Mouse (Mus musculus) activated CD4-positive, CD25-positive, alpha-beta regulatory T cell, adult 4 months (primary cell): ENCODE measurements around the gene Mkrn2. TPM values are rescaled to one million over a fixed set of nuclear protein-coding genes. Genes with fewer than 3 reads are reported as not detected.

Source experiments
- ATAC-seq: one replicate; pipeline ENCODE4 v1.8.0; 2017
- polyA plus RNA-seq, 2 experiments: library from polyadenylated mRNA; unstranded; fragments of 100-300 nt; shearing (Covaris generic); gene quantifications; one replicate each; pipeline ENCODE4 v1.2.1; 2017

Mkrn2 gene
- polyA plus RNA-seq, result 10 to 100 TPM; 23.3 to 29.6 TPM

- ATAC-seq, result peak; percentile 75
These were observed at the start of gene Mkrn2 for GRCm38 (mm10) chr6:115601715-115602523. TSS of gene Mkrn2 (plus strand) at chr6:115601902.

GRCm38 (mm10) chr6:115555485-115555884 lies 46.2 kb upstream of the Mkrn2 start:
- no peak for ATAC-seq

GRCm38 (mm10) chr6:115558176-115558575 lies 43.5 kb upstream of the Mkrn2 start:
- no peak for ATAC-seq

- ATAC-seq, result no peak
These were observed 41.8 kb upstream of the Mkrn2 start for GRCm38 (mm10) chr6:115559651-115560632.

GRCm38 (mm10) chr6:115565479-115566045 lies 36.1 kb upstream of the Mkrn2 start:
- ATAC-seq, result no peak

GRCm38 (mm10) chr6:115574171-115574570 lies 27.5 kb upstream of the Mkrn2 start:
- ATAC-seq, result peak; percentile 8

GRCm38 (mm10) chr6:115577407-115577806 lies 24.3 kb upstream of the Mkrn2 start:
- peak; percentile 77 for ATAC-seq

GRCm38 (mm10) chr6:115577941-115578340 lies 23.8 kb upstream of the Mkrn2 start:
- peak; percentile 54 for ATAC-seq

GRCm38 (mm10) chr6:115580810-115581209 lies 20.9 kb upstream of the Mkrn2 start:
- no peak for ATAC-seq

GRCm38 (mm10) chr6:115582328-115583115 lies 19.2 kb upstream of the Mkrn2 start:
- no peak for ATAC-seq

- no peak for ATAC-seq
These were observed 18.1 kb upstream of the Mkrn2 start for GRCm38 (mm10) chr6:115583430-115584125.

- ATAC-seq, result no peak
These were observed 17.5 kb upstream of the Mkrn2 start for GRCm38 (mm10) chr6:115584176-115584575.

- no peak for ATAC-seq
These were observed 15.4 kb upstream of the Mkrn2 start for GRCm38 (mm10) chr6:115586321-115586720.

- ATAC-seq, result no peak
These were observed 9.9 kb upstream of the Mkrn2 start for GRCm38 (mm10) chr6:115591692-115592359.

GRCm38 (mm10) chr6:115592458-115592857 lies 9.2 kb upstream of the Mkrn2 start, which contains the start of gene Mkrn2os:
TSS of gene Mkrn2os (minus strand) at chr6:115592576.
- no peak for ATAC-seq

GRCm38 (mm10) chr6:115593252-115593651 lies 8.4 kb upstream of the Mkrn2 start:
- no peak for ATAC-seq

GRCm38 (mm10) chr6:115594463-115594862 lies 7.2 kb upstream of the Mkrn2 start:
- ATAC-seq, result peak; percentile 98

- no peak for ATAC-seq
These were observed 6.0 kb upstream of the Mkrn2 start for GRCm38 (mm10) chr6:115595667-115596066.

- ATAC-seq, result no peak
These were observed 384 bp upstream of the Mkrn2 start for GRCm38 (mm10) chr6:115601322-115601714.

GRCm38 (mm10) chr6:115606461-115606860 lies 4.8 kb downstream of the Mkrn2 start:
- no peak for ATAC-seq

GRCm38 (mm10) chr6:115607429-115607828 lies 5.7 kb downstream of the Mkrn2 start:
- ATAC-seq, result no peak
